Mouse (Mus musculus) adrenal gland, postnatal 10 days (tissue): Measurements from ENCODE around the gene Mocs1. TPM values are rescaled to one million over a fixed set of nuclear protein-coding genes. Genes with fewer than 3 reads are reported as not detected.
"Not testable (repeated sequence)": the region's sequence is repeated elsewhere in the genome, so short reads cannot be mapped to it uniquely, and the experiment has no call there.

ENCODE experiments used
- DNase-seq: peaks from one replicate; pipeline ENCODE4 v3.0.0; 2021; ENCODE audit warnings: mixed read lengths
- total RNA-seq, 2 experiments: library from RNA; stranded (reverse); gene quantifications; 2 replicates each; pipeline ENCODE4 v1.2.3; 2021

Gene Mocs1
- total RNA-seq, 2 experiments from 2014 or later: 44.6 to 51.3 TPM

GRCm38 (mm10) chr17:49432071-49432711 lies 4.0 kb downstream of the Mocs1 start:
- peak; percentile 63 for DNase-seq

- no peak for DNase-seq
These were observed 4.9 kb downstream of the Mocs1 start for GRCm38 (mm10) chr17:49433071-49433470.

DNA sequence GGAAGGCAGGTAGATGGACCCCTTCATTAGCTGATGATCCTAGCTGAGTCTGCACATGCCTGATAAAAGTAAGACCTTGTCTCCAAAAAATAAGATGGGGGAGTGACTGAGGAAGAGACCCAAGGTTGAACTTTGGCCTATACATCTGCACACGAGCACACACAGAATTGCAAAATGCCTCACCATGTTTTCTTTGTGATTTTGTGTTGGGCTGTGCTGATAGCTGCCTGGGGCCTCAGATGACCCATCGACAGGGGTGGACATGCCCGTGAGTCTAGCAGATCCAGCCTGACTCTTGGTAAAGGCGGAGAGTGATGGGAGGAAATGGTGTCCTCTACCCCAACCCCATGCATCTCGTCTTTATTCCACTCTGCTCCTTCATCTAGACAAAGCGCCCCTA lies 6.1 kb downstream of the Mocs1 start:
- no peak for DNase-seq

DNA sequence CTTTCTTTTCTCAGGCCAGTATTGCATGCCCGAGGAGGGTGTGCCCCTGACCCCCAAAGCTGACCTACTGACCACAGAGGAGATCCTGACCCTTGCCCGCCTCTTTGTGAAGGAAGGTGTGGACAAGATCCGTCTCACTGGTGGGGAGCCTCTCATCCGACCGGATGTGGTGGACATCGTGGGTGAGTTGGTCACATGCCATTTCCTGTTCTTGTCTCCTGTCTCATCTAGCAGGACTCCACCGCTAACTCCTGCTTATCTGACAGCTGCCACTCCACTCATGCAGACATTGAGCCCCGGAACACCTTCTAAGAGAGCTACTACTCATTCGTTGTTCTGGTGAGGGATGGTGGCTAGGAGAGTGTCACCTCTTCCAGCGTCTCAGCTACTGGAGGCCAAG lies 6.9 kb downstream of the Mocs1 start:
- DNase-seq: no peak

DNA sequence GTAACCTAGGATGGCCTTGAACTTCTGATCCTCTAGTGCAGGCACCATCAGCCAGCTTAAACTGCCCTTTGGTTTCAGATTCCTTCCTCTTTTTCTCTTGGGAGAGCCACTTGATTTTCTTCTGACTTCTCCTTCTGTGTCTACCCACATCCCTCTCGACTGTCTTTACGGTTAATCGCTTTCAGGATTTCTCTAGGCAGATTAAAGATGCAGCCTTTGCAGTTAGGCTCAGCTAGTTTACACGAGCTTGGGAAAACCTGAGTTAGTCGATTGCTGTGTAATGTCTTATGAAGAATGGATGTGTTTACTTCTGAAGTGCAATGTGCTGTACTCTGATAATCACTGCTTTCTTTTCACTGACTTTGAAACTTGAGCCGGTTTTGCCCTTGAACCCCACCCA lies 8.5 kb downstream of the Mocs1 start:
- DNase-seq: no peak

GRCm38 (mm10) chr17:49437306-49437705 lies 9.1 kb downstream of the Mocs1 start:
- not testable (repeated sequence) for DNase-seq

GRCm38 (mm10) chr17:49438822-49439574 lies 10.8 kb downstream of the Mocs1 start:
- no peak for DNase-seq

DNA sequence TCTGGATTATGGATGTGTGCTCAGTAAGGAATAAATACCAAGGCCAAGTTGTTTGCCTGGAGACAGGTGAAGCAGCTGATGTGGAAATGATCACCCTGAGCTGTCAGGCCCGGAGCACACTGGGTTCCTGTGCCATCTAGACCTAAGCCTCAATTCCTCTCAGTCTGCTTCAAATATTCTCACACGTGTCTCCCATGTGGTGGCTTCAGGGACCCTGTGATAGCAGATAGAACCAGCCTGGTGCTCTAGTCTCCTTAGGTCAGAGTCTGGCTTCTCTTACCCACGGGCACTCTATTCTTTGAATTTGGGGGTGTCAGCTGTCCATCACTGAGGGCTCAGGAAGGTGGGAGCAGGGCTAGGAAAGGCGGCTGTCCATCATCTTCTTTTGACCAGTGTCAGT lies 11.5 kb downstream of the Mocs1 start:
- no peak for DNase-seq

GRCm38 (mm10) chr17:49440331-49441130 lies 12.4 kb downstream of the Mocs1 start:
- DNase-seq: no peak

DNA sequence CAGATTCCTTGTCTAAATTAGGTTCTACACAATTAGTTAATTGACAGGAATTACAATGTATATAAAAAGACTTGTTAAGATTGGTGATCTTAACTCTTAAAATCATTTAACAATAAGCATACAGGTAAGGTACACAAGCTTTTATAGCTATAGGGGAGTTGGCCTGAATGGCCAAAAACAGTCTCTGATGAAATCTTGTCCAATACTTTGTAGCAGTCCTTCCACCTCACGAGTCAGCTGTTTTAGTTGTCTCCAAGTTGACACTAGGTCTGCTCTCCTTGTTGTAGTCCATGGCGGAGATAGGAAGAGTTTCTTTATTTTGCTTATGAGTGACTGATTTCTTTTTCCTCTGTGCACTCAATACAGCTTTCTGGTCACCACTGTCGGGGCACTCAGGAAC lies 14.7 kb downstream of the Mocs1 start:
- DNase-seq: not testable (repeated sequence)

- no peak for DNase-seq
These were observed 20.5 kb downstream of the Mocs1 start for GRCm38 (mm10) chr17:49448570-49449229.

- no peak for DNase-seq
These were observed 21.1 kb downstream of the Mocs1 start for GRCm38 (mm10) chr17:49449230-49449608.

DNA sequence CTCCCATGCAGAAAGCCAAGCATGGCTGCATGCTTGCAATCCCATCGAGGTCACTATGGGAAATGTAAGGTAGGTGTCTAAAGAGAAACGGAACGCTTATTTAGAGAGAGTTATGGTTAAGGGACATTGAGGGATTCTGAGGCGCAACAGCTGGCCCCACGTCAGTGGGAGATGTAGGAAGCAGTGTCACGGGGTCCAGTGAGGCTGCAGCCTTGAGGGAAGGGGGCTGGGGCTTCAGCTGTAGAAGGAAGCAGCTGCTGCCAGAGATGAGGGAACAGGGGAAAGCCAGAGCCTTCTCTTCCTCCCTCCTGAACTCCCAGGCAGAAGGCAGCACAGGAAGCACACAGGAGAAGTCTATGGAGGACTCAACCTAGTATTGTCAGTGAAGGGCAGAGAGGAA lies 22.8 kb downstream of the Mocs1 start:
- DNase-seq: no peak

- no peak for DNase-seq
These were observed 28.2 kb downstream of the Mocs1 start for GRCm38 (mm10) chr17:49456334-49456733.

DNA sequence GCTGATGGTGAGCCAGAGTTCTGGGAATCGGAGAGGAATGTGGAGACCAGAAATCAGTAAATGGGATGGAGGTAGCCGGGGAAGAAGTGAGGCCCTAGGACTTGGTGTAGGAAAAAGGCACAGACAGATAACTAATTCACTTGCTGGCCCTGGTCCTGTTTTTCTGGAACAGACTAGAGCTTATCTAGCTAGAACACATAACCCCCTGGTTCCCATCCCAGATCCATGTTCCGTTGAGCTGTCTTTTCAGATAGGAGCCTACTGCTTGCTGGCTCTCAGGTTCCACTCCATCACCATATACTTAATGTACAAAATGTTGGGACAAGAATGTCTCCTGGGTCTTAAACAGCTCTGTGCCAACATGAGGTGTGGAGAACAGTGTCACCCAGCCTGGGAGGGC lies 29.7 kb downstream of the Mocs1 start:
- no peak for DNase-seq

DNA sequence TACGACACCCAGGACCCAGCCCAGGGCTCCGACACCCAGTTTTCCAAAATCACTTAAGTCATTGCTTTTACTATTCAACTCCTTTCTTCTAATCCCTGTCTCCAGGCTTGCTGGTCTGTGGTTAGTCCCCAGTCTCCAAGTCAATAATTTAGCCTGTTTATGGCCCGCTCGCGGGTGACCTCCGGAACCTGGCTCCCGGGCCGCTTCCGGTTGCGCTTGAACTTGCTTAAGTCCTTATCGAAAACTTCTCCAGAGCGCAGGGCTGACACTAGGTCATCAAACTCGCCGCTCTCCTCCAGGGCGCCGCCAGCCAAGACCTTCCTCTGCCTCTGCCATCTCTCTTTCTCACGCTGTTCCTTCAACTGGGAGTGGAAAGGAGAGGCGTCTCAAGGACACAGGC lies 30.2 kb downstream of the Mocs1 start:
- DNase-seq: no peak

GRCm38 (mm10) chr17:49464884-49465283 lies 36.7 kb downstream of the Mocs1 start:
- DNase-seq: no peak

DNA sequence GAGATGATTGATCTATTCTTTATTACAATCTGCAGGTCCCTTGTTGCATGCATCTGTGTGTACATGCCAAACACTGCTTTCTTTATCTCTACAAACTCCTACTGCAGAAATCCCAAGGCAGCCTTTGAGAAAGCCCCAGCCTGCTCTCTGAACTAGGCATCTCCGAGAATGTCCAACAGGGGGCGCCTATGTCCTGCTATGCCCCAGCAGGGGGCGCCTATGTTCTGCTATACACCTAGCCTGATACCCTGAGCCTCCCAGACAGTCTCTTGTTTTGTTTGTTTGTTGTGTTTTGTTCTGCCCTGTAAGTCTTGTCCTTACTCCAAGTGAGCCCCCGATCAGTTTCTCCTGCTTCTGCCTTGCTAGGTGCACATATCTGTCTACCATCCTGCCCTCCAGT lies 40.1 kb downstream of the Mocs1 start:
- peak; percentile 91 for DNase-seq

- no peak for DNase-seq
These were observed 44.5 kb downstream of the Mocs1 start for GRCm38 (mm10) chr17:49472626-49473025.

DNA sequence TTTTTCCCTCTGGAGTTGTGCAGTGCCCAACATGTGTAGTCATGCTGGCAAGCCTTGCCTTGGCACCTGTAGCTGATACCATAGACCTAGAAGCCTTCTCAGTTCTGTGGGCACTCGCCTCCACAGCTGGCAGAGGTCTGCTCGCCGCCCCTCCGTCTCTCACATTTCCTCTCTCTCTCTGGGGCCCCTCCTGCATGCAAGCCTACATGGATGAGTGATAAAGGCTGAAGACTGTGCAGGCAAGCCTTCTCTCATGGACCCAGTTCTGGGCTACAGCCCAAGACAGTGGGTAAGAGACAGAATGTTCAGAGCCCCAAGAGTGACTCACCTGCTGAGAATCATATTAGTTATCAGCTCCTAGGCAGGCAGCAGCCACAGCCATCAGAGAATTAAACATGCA lies 45.9 kb downstream of the Mocs1 start:
- DNase-seq: no peak

- DNase-seq: no peak
These were observed 47.0 kb downstream of the Mocs1 start for GRCm38 (mm10) chr17:49475174-49475573.

- no peak for DNase-seq
These were observed 49.2 kb downstream of the Mocs1 start for GRCm38 (mm10) chr17:49477370-49477769.

- DNase-seq: no peak
These were observed 53.7 kb downstream of the Mocs1 start for GRCm38 (mm10) chr17:49481876-49482275.
